Mouse (Mus musculus) embryonic fibroblast, embryonic 13.5 days (primary cell): ENCODE data around the gene Tex50.

ENCODE experiments used
- CTCF ChIP-seq: IDR thresholded peaks from 2 replicates; pipeline ENCODE4 v1.5.1; 2011; ENCODE audit warnings: mild to moderate bottlenecking, control low read depth, low read length, moderate library complexity, borderline replicate concordance; ENCODE audit not compliant: insufficient read depth
- POLR2A ChIP-seq: IDR thresholded peaks from 2 replicates; pipeline ENCODE4 v1.6.1; 2011; ENCODE audit warnings: low read depth, mild to moderate bottlenecking, control low read depth, low read length, moderate library complexity

DNA sequence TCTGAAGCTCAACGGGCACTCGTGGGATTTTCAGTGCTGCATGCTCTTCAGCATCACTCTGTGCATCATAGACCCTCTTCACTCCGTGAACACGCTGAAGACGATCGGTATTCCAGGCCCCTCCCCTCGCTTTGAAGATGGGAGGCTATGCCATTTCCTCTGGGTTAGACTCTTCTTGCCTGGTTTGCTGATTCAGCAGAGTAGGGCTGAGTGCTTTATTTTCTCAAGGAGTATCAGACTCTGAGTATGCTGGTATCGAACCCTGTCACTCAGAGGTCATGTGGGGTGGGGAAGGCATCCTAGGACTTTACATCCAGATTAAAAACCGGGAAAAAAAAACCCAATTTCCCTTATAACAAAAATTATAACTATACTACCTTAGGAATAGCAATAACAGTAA, 23.3 kb upstream of the Tex50 start:
- TF ChIP-seq POLR2A (no peak), CTCF (no peak)
